Mouse (Mus musculus) CH12.LX (cell line): ENCODE measurements around the gene 1700129C05Rik.

ENCODE experiments used
- CTCF ChIP-seq, 2 experiments: IDR thresholded peaks in 1 of 2; conservative IDR thresholded peaks in 1 of 2; 2 replicates each; pipeline ENCODE4 v1.5.1; 2011 to 2012; ENCODE audit warnings: low read depth in 2 of 2, low read length in 2 of 2, improper control_type of control experiment in 1 of 2, inconsistent platforms in 1 of 2, mild to moderate bottlenecking in 1 of 2, moderate library complexity in 1 of 2
- EP300 ChIP-seq: IDR thresholded peaks from 2 replicates; pipeline ENCODE4 v1.6.1; 2011; ENCODE audit warnings: low read length, improper control_type of control experiment
- GABPA ChIP-seq: IDR thresholded peaks from 2 replicates; pipeline ENCODE4 v1.6.1; 2012; ENCODE audit warnings: low read depth, low read length, improper control_type of control experiment, inconsistent platforms; ENCODE audit not compliant: insufficient replicate concordance
- HCFC1 ChIP-seq: IDR thresholded peaks from 2 replicates; pipeline ENCODE4 v1.6.1; 2012; ENCODE audit warnings: low read depth, mild to moderate bottlenecking, inconsistent platforms, low read length, improper control_type of control experiment
- JUN ChIP-seq: IDR thresholded peaks from 2 replicates; pipeline ENCODE4 v1.6.1; 2011; ENCODE audit warnings: low read depth, mild to moderate bottlenecking, low read length, improper control_type of control experiment, moderate library complexity; ENCODE audit not compliant: insufficient read depth
- KAT2A ChIP-seq: IDR thresholded peaks from 2 replicates; pipeline ENCODE4 v1.6.1; 2012; ENCODE audit warnings: low read length, improper control_type of control experiment, inconsistent platforms; ENCODE audit not compliant: insufficient replicate concordance
- MAFK ChIP-seq: IDR thresholded peaks from 2 replicates; pipeline ENCODE4 v1.6.1; 2011; ENCODE audit warnings: low read length, improper control_type of control experiment; ENCODE audit not compliant: insufficient replicate concordance
- MAX ChIP-seq: IDR thresholded peaks from 2 replicates; pipeline ENCODE4 v1.6.1; 2011; ENCODE audit warnings: low read length, improper control_type of control experiment
- POLR2A ChIP-seq: IDR thresholded peaks from 2 replicates; pipeline ENCODE4 v1.6.1; 2011; ENCODE audit warnings: low read depth, mild to moderate bottlenecking, improper control_type of control experiment, low read length
- USF1 ChIP-seq: IDR thresholded peaks from 2 replicates; pipeline ENCODE4 v1.6.1; 2014; ENCODE audit warnings: low read depth, mild to moderate bottlenecking, inconsistent platforms, low read length, improper control_type of control experiment

- TF ChIP-seq MAFK (no peak), CTCF (conservative IDR thresholded peaks at IDR 0.05 in 1 of 2, IDR thresholded peaks at IDR 0.05 in 1 of 2; ENCODE audit: low read depth in 2 of 2, low read length in 2 of 2) (no peak), POLR2A (no peak), KAT2A (no peak), MAX (no peak), GABPA (no peak), EP300 (no peak), HCFC1 (no peak), JUN (no peak), USF1 (no peak)
Measured at GRCm38 (mm10) chr14:59157016-59157698, 14.5 kb upstream of the 1700129C05Rik start.
